Mouse (Mus musculus): ENCODE measurements around the gene Zfp467. TPM values are rescaled to one million over a fixed set of nuclear protein-coding genes. Genes with fewer than 3 reads are reported as not detected.

Gene Zfp467
- polyA plus RNA-seq, 1 experiment from 2014 or later: 34.6 TPM

DNA sequence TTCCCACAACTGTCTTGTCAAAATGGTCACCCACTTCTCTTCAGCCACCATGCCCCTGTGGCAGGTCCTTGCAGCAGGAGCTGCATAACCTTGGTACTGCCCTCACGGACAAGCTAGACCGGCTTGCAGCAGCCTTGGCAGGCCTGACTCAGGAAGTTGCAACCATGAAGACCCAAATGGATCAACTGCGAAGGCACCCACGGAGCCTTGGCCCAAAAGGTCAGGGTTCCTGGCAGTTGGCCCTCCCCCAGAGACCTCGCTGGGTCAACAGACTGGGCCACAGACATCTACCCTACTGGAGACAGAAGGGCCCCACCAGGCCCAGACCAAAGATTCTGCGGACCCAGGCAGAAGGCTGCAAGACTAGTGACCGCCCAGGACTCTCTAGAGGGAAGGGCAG lies 30.0 kb downstream of the Zfp467 start:
- no peak overlapping the region for H3K9ac ChIP-seq (replicated peaks; ENCODE audit: low read depth)
- H3K27ac ChIP-seq (ENCODE audit: low read length): no peak overlapping the region
- ATAC-seq (no peak), DNase-seq (ENCODE audit: low spot score) (no peak)
- H3K4me2 ChIP-seq (replicated peaks; ENCODE audit: low read depth, low read length): no peak overlapping the region
- H3K9me3 ChIP-seq (ENCODE audit: low read length): no peaks in the 10 kb centered on the region
- H3K4me1 ChIP-seq (ENCODE audit: insufficient read depth, low read depth, low read length): no peaks in the 10 kb centered on the region
- WGBS: 91% methylated on average over 7 of the region's 7 CpGs
- H3K4me3 ChIP-seq (ENCODE audit: low read depth, low read length): no peak overlapping the region
- H3K27me3 ChIP-seq (replicated peaks; ENCODE audit: insufficient read depth, low read length): no peaks in the 10 kb centered on the region
- TF ChIP-seq EP300 (IDR thresholded peaks at IDR 0.05): no peak
- TF ChIP-seq CTCF (IDR thresholded peaks at IDR 0.05): no peak
- peaks cover 28% of the 10 kb centered on the region for H3K36me3 ChIP-seq (ENCODE audit: insufficient read depth, low read length)

- no peak for DNase-seq (ENCODE audit: low spot score)
These were observed 30.7 kb downstream of the Zfp467 start for GRCm38 (mm10) chr6:48414886-48415285.

DNA sequence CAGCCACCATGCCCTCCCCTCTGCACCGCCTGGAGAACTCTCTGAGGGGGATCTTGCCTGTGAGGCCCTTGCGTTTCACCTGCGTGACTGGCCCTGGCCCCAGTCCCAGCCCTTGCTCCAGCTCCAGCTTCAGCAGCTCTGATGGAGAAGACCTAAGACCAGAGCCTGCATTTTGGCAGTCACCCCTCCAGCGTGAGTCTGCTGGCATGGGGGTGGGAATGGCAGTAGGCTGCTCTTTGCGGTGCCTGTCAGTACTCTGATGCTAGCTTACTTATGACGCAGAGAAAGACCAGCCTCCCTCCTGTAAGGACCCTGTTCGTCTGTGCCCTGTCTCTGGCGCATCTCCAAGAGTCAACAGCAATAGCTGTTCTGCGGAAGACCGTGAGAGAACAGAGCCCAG lies 32.5 kb downstream of the Zfp467 start:
- no peak overlapping the region for H3K27ac ChIP-seq (ENCODE audit: low read length)
- WGBS: 85% methylated on average over 10 of the region's 10 CpGs
- no peaks in the 10 kb centered on the region for H3K27me3 ChIP-seq (replicated peaks; ENCODE audit: insufficient read depth, low read length)
- H3K4me2 ChIP-seq (replicated peaks; ENCODE audit: low read depth, low read length): no peak overlapping the region
- DNase-seq (ENCODE audit: low spot score) (no peak), ATAC-seq (no peak)
- no peaks in the 10 kb centered on the region for H3K4me1 ChIP-seq (ENCODE audit: insufficient read depth, low read depth, low read length)
- H3K9me3 ChIP-seq (ENCODE audit: low read length): no peaks in the 10 kb centered on the region
- H3K36me3 ChIP-seq (ENCODE audit: insufficient read depth, low read length): peaks cover 32% of the 10 kb centered on the region
- H3K4me3 ChIP-seq (ENCODE audit: low read depth, low read length): no peak overlapping the region
- no peak overlapping the region for H3K9ac ChIP-seq (replicated peaks; ENCODE audit: low read depth)
- no peak for TF ChIP-seq CTCF (IDR thresholded peaks at IDR 0.05)
- TF ChIP-seq EP300 (IDR thresholded peaks at IDR 0.05): no peak

More at GRCm38 (mm10) chr6:48414886-48415285, 30.7 kb downstream of the Zfp467 start:
- WGBS: 79% methylated on average over 1 of the region's 1 CpGs
- ATAC-seq: no peak
- Histone ChIP-seq H3K4me1 (ENCODE audit: insufficient read depth, low read depth, low read length) (no peaks in the 10 kb centered on the region), H3K4me2 (replicated peaks; ENCODE audit: low read depth, low read length) (no peak overlapping the region), H3K9ac (replicated peaks; ENCODE audit: low read depth) (no peak overlapping the region), H3K27me3 (replicated peaks; ENCODE audit: insufficient read depth, low read length) (no peaks in the 10 kb centered on the region), H3K9me3 (ENCODE audit: low read length) (no peaks in the 10 kb centered on the region), H3K27ac (ENCODE audit: low read length) (no peak overlapping the region), H3K4me3 (ENCODE audit: low read depth, low read length) (no peak overlapping the region), H3K36me3 (ENCODE audit: insufficient read depth, low read length) (peaks cover 28% of the 10 kb centered on the region)
- TF ChIP-seq CTCF (IDR thresholded peaks at IDR 0.05) (no peak), EP300 (IDR thresholded peaks at IDR 0.05) (no peak)

DNA sequence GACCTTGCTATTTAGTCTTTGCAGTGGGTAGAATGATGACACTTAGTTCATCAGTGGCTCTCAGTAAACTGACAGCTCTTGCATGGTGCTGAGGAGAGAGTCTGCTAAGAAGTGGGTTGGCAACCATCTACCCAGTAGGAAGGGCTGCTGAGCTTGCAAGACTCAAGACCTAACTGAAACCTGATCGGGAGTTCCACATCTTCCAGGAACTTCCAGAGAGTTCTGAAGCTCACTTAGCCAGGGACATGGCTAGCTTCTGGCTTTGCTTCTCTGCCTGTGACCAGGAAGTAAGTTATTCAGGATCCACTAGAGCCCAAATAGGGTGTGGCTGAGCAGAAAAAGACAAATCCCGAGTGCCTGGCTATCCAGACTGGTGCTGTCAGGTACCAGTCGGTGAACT lies 33.0 kb downstream of the Zfp467 start:
- Histone ChIP-seq H3K4me2 (replicated peaks; ENCODE audit: low read depth, low read length) (no peak overlapping the region), H3K27ac (ENCODE audit: low read length) (no peak overlapping the region), H3K4me1 (ENCODE audit: insufficient read depth, low read depth, low read length) (no peaks in the 10 kb centered on the region), H3K27me3 (replicated peaks; ENCODE audit: insufficient read depth, low read length) (no peaks in the 10 kb centered on the region), H3K36me3 (ENCODE audit: insufficient read depth, low read length) (peaks cover 32% of the 10 kb centered on the region), H3K9me3 (ENCODE audit: low read length) (no peaks in the 10 kb centered on the region), H3K9ac (replicated peaks; ENCODE audit: low read depth) (no peak overlapping the region), H3K4me3 (ENCODE audit: low read depth, low read length) (no peak overlapping the region)
- 75% methylated on average over 3 of the region's 3 CpGs for WGBS
- ATAC-seq (no peak), DNase-seq (ENCODE audit: low spot score) (no peak)
- TF ChIP-seq EP300 (IDR thresholded peaks at IDR 0.05): no peak
- TF ChIP-seq CTCF (IDR thresholded peaks at IDR 0.05): no peak

GRCm38 (mm10) chr6:48412147-48412546 lies 33.5 kb downstream of the Zfp467 start:
- H3K4me1 ChIP-seq (ENCODE audit: insufficient read depth, low read depth, low read length): no peaks in the 10 kb centered on the region
- H3K27me3 ChIP-seq (replicated peaks; ENCODE audit: insufficient read depth, low read length): no peaks in the 10 kb centered on the region
- no peak overlapping the region for H3K9ac ChIP-seq (replicated peaks; ENCODE audit: low read depth)
- no peaks in the 10 kb centered on the region for H3K9me3 ChIP-seq (ENCODE audit: low read length)
- no peak overlapping the region for H3K4me2 ChIP-seq (replicated peaks; ENCODE audit: low read depth, low read length)
- TF ChIP-seq CTCF (IDR thresholded peaks at IDR 0.05) (peak; percentile 25; the same call in 1 of the 2 replicates), EP300 (IDR thresholded peaks at IDR 0.05) (no peak)
- H3K36me3 ChIP-seq (ENCODE audit: insufficient read depth, low read length): peaks cover 32% of the 10 kb centered on the region
- ATAC-seq (no peak), DNase-seq (ENCODE audit: low spot score) (no peak)
- WGBS: 82% methylated on average over 4 of the region's 4 CpGs
- no peak overlapping the region for H3K27ac ChIP-seq (ENCODE audit: low read length)
- H3K4me3 ChIP-seq (ENCODE audit: low read depth, low read length): no peak overlapping the region

GRCm38 (mm10) chr6:48411193-48412092 lies 34.2 kb downstream of the Zfp467 start:
- TF ChIP-seq CTCF (IDR thresholded peaks at IDR 0.05) (no peak), EP300 (IDR thresholded peaks at IDR 0.05) (no peak)
- Histone ChIP-seq H3K27me3 (replicated peaks; ENCODE audit: insufficient read depth, low read length) (no peaks in the 10 kb centered on the region), H3K4me1 (ENCODE audit: insufficient read depth, low read depth, low read length) (no peaks in the 10 kb centered on the region), H3K9me3 (ENCODE audit: low read length) (no peaks in the 10 kb centered on the region), H3K27ac (ENCODE audit: low read length) (no peak overlapping the region), H3K9ac (replicated peaks; ENCODE audit: low read depth) (no peak overlapping the region), H3K4me2 (replicated peaks; ENCODE audit: low read depth, low read length) (no peak overlapping the region), H3K36me3 (ENCODE audit: insufficient read depth, low read length) (peaks cover 27% of the 10 kb centered on the region), H3K4me3 (ENCODE audit: low read depth, low read length) (no peak overlapping the region)
- no peak for DNase-seq (ENCODE audit: low spot score)
- 84% methylated on average over 6 of the region's 6 CpGs for WGBS
- no peak for ATAC-seq

Data from lung, postnatal 0 days (tissue).